Mouse (Mus musculus): ENCODE measurements around the gene Ormdl1. TPM values are rescaled to one million over a fixed set of nuclear protein-coding genes. Genes with fewer than 3 reads are reported as not detected.

Gene Ormdl1
- total RNA-seq (2023), result 10 to 100 TPM; 16.6 to 20.7 TPM

GRCm38 (mm10) chr1:53296581-53297383, at the start of gene Ormdl1, which contains the start of the genes Pms1 and Gm28778:
Ormdl1 (plus strand) TSS chr1:53297095.
Pms1 (minus strand) TSS chr1:53297018.
Gm28778 (plus strand) TSS chr1:53297111.

DNA sequence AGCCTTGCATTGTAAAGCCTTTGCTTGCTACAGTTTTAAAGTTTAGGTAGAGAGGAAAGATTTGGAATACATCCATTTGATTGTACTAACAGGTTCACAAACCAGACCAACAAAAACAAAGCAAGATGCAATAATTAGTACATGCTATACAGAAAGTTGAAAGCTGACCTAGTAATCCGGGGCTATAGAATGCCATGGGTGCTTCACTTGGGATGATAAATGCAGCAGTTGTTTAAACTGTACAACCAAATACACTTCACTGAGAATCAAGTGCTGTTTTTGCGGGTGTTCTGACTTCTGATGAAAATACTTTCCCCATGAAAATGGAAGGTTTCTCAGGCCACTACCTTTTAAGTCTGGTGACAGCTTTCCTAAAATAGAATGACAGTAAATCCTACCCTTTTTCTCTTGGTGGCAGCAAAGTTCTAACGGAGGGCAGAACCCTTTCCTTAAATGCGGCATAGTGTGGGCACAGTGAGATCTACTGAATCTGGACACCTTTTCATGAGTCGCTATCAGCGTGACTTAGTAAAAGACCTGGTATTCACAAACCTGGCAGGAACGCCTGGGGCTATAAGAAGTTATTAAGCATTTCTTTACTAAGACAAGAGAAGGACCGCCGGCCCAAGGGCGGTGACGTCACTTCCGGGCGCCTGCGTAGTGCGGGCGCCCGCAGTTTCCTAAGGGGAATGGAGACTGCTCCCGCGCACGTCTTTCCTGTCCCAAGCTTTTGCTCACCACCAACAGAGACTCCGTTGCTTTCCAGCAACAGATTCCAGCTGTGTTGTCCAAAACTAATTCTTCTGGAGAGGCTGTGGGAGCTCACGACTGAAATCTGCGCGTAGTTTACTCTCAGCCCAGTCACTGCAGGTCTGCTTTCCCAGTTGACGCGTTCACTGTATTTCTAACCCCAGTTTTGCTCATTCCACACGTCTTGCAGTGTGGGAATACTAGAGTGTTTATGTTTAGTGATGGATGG, 16.4 kb downstream of the Ormdl1 start, which contains the start of gene Osgepl1:
Osgepl1 (plus strand) TSS at position 636 of the 979 bp plus-strand sequence.

DNA sequence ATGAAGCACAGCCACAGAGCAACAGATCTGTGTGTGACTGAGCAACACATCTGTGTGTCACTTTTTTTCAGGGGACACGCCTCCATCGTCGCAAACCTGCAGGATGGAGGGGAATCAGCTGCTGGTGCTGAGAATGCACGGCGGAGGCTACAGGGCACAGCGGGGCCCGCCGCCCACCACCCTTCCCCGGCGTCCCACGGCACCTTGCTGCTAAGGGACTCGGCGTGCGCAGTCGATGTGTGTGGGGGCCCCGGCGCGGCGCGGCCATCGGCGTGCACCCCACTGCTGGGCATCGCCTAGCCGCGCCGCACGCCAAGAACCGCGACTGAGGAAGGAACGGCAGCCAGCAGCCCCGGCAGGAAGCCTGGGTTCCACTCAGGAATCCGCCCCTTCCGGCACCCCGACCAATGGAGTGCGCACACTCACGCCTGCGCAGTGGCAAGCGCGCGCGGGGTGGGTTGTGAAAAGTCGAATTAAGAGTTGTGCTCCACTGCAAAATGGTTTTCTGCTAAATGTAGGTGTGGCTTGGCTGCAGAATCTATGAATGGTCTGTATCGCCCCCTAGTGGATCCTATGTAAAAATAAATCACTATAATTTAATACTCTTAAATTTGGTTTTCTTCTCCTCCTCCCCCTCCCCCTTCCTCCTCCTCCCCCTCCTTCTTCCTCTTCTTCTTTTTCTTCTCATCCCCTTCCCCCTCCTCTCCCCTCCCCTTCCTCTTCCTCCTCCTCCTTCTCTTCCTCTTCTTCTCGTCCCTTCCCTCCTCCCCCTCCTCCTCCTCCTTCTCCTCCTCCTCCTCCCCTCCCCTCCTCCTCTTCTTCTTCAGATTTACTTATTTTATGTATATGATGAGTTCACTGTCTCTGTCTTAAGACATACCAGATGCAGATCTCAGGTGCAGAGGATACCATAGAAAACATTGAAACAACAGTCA, 55.7 kb downstream of the Ormdl1 start, which contains the start of the genes Asdurf, Gm28551 and Asnsd1:
Asdurf (minus strand) TSS at position 293 of the 935 bp plus-strand sequence.
Gm28551 (minus strand) TSS at position 341 of the 935 bp plus-strand sequence.
Asnsd1 (minus strand) TSS at position 426 of the 935 bp plus-strand sequence.

Other genes with a start within 250 kb of the Ormdl1 start
- not detected for gene Mstn, start 235.5 kb upstream of the Ormdl1 start, total RNA-seq (2023)
- not detected for gene 1700019A02Rik, start 109.5 kb upstream of the Ormdl1 start, total RNA-seq (2023)
- 10 to 100 TPM; 16.7 to 18.5 TPM for gene Pms1, start 77 bp upstream of the Ormdl1 start, total RNA-seq (2023)
- 1 to 10 TPM in 1 of 2 experiments, under 1 TPM in 1; 0.96 to 1.9 TPM for gene Gm28778, start within 50 bp of the Ormdl1 start, total RNA-seq (2023)
- gene Osgepl1, start 16.5 kb downstream of the Ormdl1 start, total RNA-seq (2023), result 10 to 100 TPM; 10.2 to 15.4 TPM
- gene Asdurf, start 55.5 kb downstream of the Ormdl1 start, total RNA-seq (2023), result 10 to 100 TPM in 1 of 2 experiments, not detected in 1; 12.3 TPM
- not detected for gene Gm28551, start 55.6 kb downstream of the Ormdl1 start, total RNA-seq (2023)
- 10 to 100 TPM; 53.6 to 68.3 TPM for gene Asnsd1, start 55.7 kb downstream of the Ormdl1 start, total RNA-seq (2023)